Mouse (Mus musculus) skeletal muscle tissue, adult 2 months (tissue): ENCODE results near the gene Togaram2.
A peak's percentile ranks its signal among the peaks of the same experiment; 100 is the strongest.

ENCODE experiments used
- DNase-seq: peaks from one replicate; pipeline ENCODE4 v3.0.0-alpha.2; 2012; ENCODE audit warnings: low read depth, low spot score

Togaram2 gene

GRCm38 (mm10) chr17:71682379-71682778 lies 9.3 kb downstream of the Togaram2 start:
- no peak for DNase-seq

GRCm38 (mm10) chr17:71683281-71683680 lies 10.2 kb downstream of the Togaram2 start:
- DNase-seq = no peak

GRCm38 (mm10) chr17:71684103-71684608 lies 11.1 kb downstream of the Togaram2 start:
- no peak for DNase-seq

GRCm38 (mm10) chr17:71687436-71687835 lies 14.4 kb downstream of the Togaram2 start:
- DNase-seq = no peak

GRCm38 (mm10) chr17:71689903-71690302 lies 16.8 kb downstream of the Togaram2 start:
- no peak for DNase-seq

- no peak for DNase-seq
Observed at GRCm38 (mm10) chr17:71691361-71691875, 18.4 kb downstream of the Togaram2 start.

- no peak for DNase-seq
Observed at GRCm38 (mm10) chr17:71693313-71693712, 20.3 kb downstream of the Togaram2 start.

- no peak for DNase-seq
Observed at GRCm38 (mm10) chr17:71693780-71694179, 20.7 kb downstream of the Togaram2 start.

GRCm38 (mm10) chr17:71695151-71695550 lies 22.1 kb downstream of the Togaram2 start:
- DNase-seq = no peak

GRCm38 (mm10) chr17:71695716-71696315 lies 22.8 kb downstream of the Togaram2 start:
- peak; percentile 59 for DNase-seq

- peak; percentile 89 for DNase-seq
Observed at GRCm38 (mm10) chr17:71696396-71696795, 23.3 kb downstream of the Togaram2 start.

- DNase-seq = peak; percentile 91
Observed at GRCm38 (mm10) chr17:71697896-71698618, 25.0 kb downstream of the Togaram2 start.

- no peak for DNase-seq
Observed at GRCm38 (mm10) chr17:71698619-71698956, 25.5 kb downstream of the Togaram2 start.

GRCm38 (mm10) chr17:71705113-71705512 lies 32.1 kb downstream of the Togaram2 start:
- no peak for DNase-seq

GRCm38 (mm10) chr17:71705550-71706480 lies 32.8 kb downstream of the Togaram2 start:
- peak; percentile 58 for DNase-seq

GRCm38 (mm10) chr17:71707715-71708114 lies 34.7 kb downstream of the Togaram2 start:
- DNase-seq = no peak

- no peak for DNase-seq
Observed at GRCm38 (mm10) chr17:71712279-71712678, 39.2 kb downstream of the Togaram2 start.

GRCm38 (mm10) chr17:71715034-71715433 lies 42.0 kb downstream of the Togaram2 start:
- no peak for DNase-seq

GRCm38 (mm10) chr17:71717881-71718625 lies 45.0 kb downstream of the Togaram2 start:
- DNase-seq = peak; percentile 88

GRCm38 (mm10) chr17:71720434-71720833 lies 47.4 kb downstream of the Togaram2 start:
- DNase-seq = no peak

GRCm38 (mm10) chr17:71721019-71721418 lies 48.0 kb downstream of the Togaram2 start:
- DNase-seq = peak; percentile 64
